In the genomic region with DNA sequence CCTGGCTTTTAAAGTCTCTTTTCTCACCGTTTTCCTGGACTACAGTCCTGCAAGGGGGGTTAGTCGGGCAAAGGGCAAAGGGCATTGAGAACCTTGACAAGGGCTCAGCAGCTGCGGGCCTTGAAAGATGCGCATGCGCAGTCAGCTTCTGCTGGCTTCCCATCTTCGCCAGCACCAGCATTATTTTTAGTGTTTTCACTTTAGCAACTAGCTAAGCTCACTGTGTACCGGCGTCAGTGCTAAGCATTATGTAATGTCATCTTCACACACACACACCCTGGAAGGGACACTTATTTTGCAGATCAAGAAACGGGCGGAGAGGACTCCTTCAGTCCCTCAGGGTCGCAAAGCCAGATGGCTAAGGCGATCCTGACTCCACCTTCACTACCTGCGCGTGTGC, we compare ENCODE assay signal across 1 mouse cellular context.
TF ChIP-seq lines count a peak whose summit lies in the region.

No protein-coding gene starts in this region.

TF ChIP-seq in myocyte, 11 proteins besides CTCF, POLR2A, EP300 and RAD21:
- TF ChIP-seq MYOD1 (IDR thresholded peaks at IDR 0.05; ENCODE audit: control insufficient read depth in 1 of 3, insufficient read length in 2 of 3, low read depth in 2 of 3), result peak in 2 of 3 experiments; percentile 5 to 34
- TF ChIP-seq CEBPB (IDR thresholded peaks at IDR 0.05; ENCODE audit: insufficient read depth, poor library complexity, severe bottlenecking), result no peak
- peak in 1 of 3 experiments; percentile 3 for TF ChIP-seq MYOG (IDR thresholded peaks at IDR 0.05; ENCODE audit: control insufficient read depth in 1 of 3, insufficient read depth in 1 of 3, insufficient read length in 2 of 3, low read depth in 2 of 3)
- no peak for TF ChIP-seq REST (IDR thresholded peaks at IDR 0.05; ENCODE audit: insufficient read depth, insufficient read length)
